Mouse (Mus musculus): ENCODE results near the gene Hapln2.

The Hapln2 gene

GRCm38 (mm10) chr3:87980085-87980484 is 47.3 kb downstream of the Hapln2 start:
- no peak for DNase-seq

GRCm38 (mm10) chr3:87979493-87979892 is 47.9 kb downstream of the Hapln2 start:
- no peak for DNase-seq

- no peak for DNase-seq
Observed at GRCm38 (mm10) chr3:87974381-87974987, 52.9 kb downstream of the Hapln2 start.

GRCm38 (mm10) chr3:87973593-87974380 is 53.6 kb downstream of the Hapln2 start:
- DNase-seq = no peak

- DNase-seq = no peak
Observed at GRCm38 (mm10) chr3:87972776-87973175, 54.6 kb downstream of the Hapln2 start.

- DNase-seq = no peak
Observed at GRCm38 (mm10) chr3:87972203-87972664, 55.1 kb downstream of the Hapln2 start.
